Mouse (Mus musculus): ENCODE results near the gene B230104I21Rik. TPM values are rescaled to one million over a fixed set of nuclear protein-coding genes. Genes with fewer than 3 reads are reported as not detected.

The B230104I21Rik gene
- polyA plus RNA-seq (2015; fragmentation: Illumina TruSeq; extraction: RNeasy Lipid Tissue Mini Kit (QIAGEN cat#74804); ENCODE audit: low read depth, low replicate concordance): not detected

DNA sequence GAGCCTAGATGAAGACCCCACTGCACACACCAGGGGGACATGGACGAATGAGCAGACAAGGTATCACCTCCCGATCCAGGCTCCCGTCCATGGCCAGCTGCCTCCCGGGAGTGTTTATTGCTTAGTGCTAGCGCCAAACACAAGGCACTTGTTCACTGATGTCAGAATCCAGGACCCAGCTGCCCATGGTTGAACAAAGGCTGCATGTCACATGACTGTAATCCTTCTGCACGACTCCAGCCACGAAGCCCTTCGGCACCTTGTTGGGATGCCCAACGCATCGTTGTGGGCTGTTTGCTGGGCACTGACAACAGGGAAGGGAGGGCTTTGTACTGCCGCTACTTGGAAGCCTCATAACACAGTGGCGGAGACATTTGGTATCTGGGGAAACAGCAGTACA, at the start of gene B230104I21Rik:
TSS of gene B230104I21Rik (plus strand) at position 367 of the 400 bp plus-strand sequence.

DNA sequence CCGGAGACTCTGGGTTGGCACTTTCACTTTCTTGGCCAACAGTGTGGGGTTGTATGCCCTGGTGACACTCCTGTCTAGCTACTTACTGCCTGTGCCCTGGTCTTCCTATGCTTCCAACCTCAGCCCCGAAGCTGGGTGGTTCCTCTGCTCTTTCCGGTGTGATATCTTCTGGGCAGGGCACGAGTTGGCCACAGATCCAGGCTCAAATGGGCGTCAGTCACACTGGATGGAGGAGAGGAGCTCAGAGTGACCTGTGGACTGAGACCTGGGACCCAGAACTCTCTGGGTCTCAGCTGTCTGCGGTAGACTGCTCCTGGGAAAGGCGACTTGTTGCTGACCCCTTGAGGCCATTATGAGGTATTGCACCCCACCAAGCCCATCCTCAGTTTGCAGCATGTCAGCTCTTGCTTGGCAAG, 34.5 kb upstream of the B230104I21Rik start, which contains the start of gene Arhgef16:
TSS of gene Arhgef16 (minus strand) at position 211 of the 416 bp plus-strand sequence.

Other genes starting within 250 kb of the B230104I21Rik start
- gene Trp73, start 195.9 kb upstream of the B230104I21Rik start, polyA plus RNA-seq (2015; fragmentation: Illumina TruSeq; extraction: RNeasy Lipid Tissue Mini Kit (QIAGEN cat#74804); ENCODE audit: low read depth, low replicate concordance): 0.73 TPM
- 30.0 TPM for gene Wrap73, start 193.8 kb upstream of the B230104I21Rik start, polyA plus RNA-seq (2015; fragmentation: Illumina TruSeq; extraction: RNeasy Lipid Tissue Mini Kit (QIAGEN cat#74804); ENCODE audit: low read depth, low replicate concordance)
- 247 TPM for gene Tprgl, start 175.5 kb upstream of the B230104I21Rik start, polyA plus RNA-seq (2015; fragmentation: Illumina TruSeq; extraction: RNeasy Lipid Tissue Mini Kit (QIAGEN cat#74804); ENCODE audit: low read depth, low replicate concordance)
- 1.6 TPM for gene Megf6, start 165.4 kb upstream of the B230104I21Rik start, polyA plus RNA-seq (2015; fragmentation: Illumina TruSeq; extraction: RNeasy Lipid Tissue Mini Kit (QIAGEN cat#74804); ENCODE audit: low read depth, low replicate concordance)
- gene Arhgef16, start 34.5 kb upstream of the B230104I21Rik start, polyA plus RNA-seq (2015; fragmentation: Illumina TruSeq; extraction: RNeasy Lipid Tissue Mini Kit (QIAGEN cat#74804); ENCODE audit: low read depth, low replicate concordance): 0.74 TPM